Mouse (Mus musculus) midbrain, embryonic 14.5 days (tissue): Measurements from ENCODE around the gene Tmem117. TPM values are rescaled to one million over a fixed set of nuclear protein-coding genes. Genes with fewer than 3 reads are reported as not detected.
A peak's percentile ranks its signal among the peaks of the same experiment; 100 is the strongest.

ENCODE experiments used
- ATAC-seq: fragments of 200-750 bp; cut with Nextera tagmentation; 2 replicates; pipeline ENCODE4 v1.8.0; 2017; ENCODE audit warnings: moderate number of reproducible peaks, moderate library complexity; ENCODE audit not compliant: low FRiP score, low TSS enrichment
- DNase-seq: peaks from one replicate; pipeline ENCODE4 v3.0.0-alpha.2; 2015
- H3K27ac ChIP-seq: fragments of 300-500 bp; sonication (generic); replicated peaks from 2 replicates; pipeline ENCODE4 v1.5.1; 2014; ENCODE audit warnings: mild to moderate bottlenecking, low read depth, low read length, moderate library complexity
- H3K27me3 ChIP-seq: fragments of 300-500 bp; sonication (generic); 2 replicates; pipeline ENCODE4 v1.6.1; 2014; ENCODE audit warnings: low read length, control low read depth, mixed read lengths; ENCODE audit not compliant: control insufficient read depth, insufficient read depth
- H3K36me3 ChIP-seq: fragments of 300-500 bp; sonication (generic); 2 replicates; pipeline ENCODE4 v1.6.1; 2014; ENCODE audit warnings: low read length, control low read depth; ENCODE audit not compliant: control insufficient read depth, insufficient read depth
- H3K4me1 ChIP-seq: fragments of 300-500 bp; sonication (generic); 2 replicates; pipeline ENCODE4 v1.6.1; 2014; ENCODE audit warnings: mild to moderate bottlenecking, antibody characterized with exemption, low read length, control low read depth; ENCODE audit not compliant: control insufficient read depth, insufficient read depth
- H3K4me2 ChIP-seq: fragments of 300-500 bp; sonication (generic); 2 replicates; pipeline ENCODE4 v1.6.1; 2014; ENCODE audit warnings: mild to moderate bottlenecking, low read length, moderate library complexity
- H3K4me3 ChIP-seq: fragments of 300-500 bp; sonication (generic); replicated peaks from 2 replicates; pipeline ENCODE4 v1.5.1; 2014; ENCODE audit warnings: low read depth, low read length
- H3K9ac ChIP-seq: fragments of 300-500 bp; sonication (generic); replicated peaks from 2 replicates; pipeline ENCODE4 v1.6.1; 2014; ENCODE audit warnings: mild to moderate bottlenecking, low read length, moderate library complexity
- H3K9me3 ChIP-seq: fragments of 300-500 bp; sonication (generic); 2 replicates; pipeline ENCODE4 v1.6.1; 2016; ENCODE audit warnings: low read length, control low read depth, mixed read lengths; ENCODE audit not compliant: control insufficient read depth
- WGBS: fragments of 180-500 bp; shearing (Covaris S2); extraction: QIAGEN DNeasy Blood & Tissue Kit; methylation state at CpG from one replicate; pipeline ENCODE4 v1.1.7; 2014; 5-methylcytosine and 5-hydroxymethylcytosine counted together
- polyA plus RNA-seq: library from polyadenylated mRNA; unstranded; fragments of >200 nt; fragmentation: Nextera tagmentation; extraction: Ambion mirVana; gene quantifications from 2 replicates; pipeline ENCODE4 v1.2.1, GENCODE M21; 2014

Tmem117 gene
- polyA plus RNA-seq, 1 experiment from 2014 or later: 10.5 TPM

GRCm38 (mm10) chr15:94664612-94665011, 35.6 kb downstream of the Tmem117 start:
- H3K9me3 ChIP-seq: no peaks in the 10 kb centered on the region
- H3K36me3 ChIP-seq: no peaks in the 10 kb centered on the region
- no peak overlapping the region for H3K27ac ChIP-seq
- 91% methylated on average over 6 of the region's 6 CpGs for WGBS
- no peaks in the 10 kb centered on the region for H3K4me1 ChIP-seq
- no peaks in the 10 kb centered on the region for H3K27me3 ChIP-seq
- no peak overlapping the region for H3K4me3 ChIP-seq
- DNase-seq: no peak
- no peak overlapping the region for H3K4me2 ChIP-seq
- no peak for ATAC-seq
- H3K9ac ChIP-seq: no peak overlapping the region

GRCm38 (mm10) chr15:94681135-94681534, 52.1 kb downstream of the Tmem117 start:
- ATAC-seq (no peak), DNase-seq (no peak)
- Histone ChIP-seq H3K9me3 (no peaks in the 10 kb centered on the region), H3K4me1 (no peaks in the 10 kb centered on the region), H3K27me3 (no peaks in the 10 kb centered on the region), H3K4me2 (no peak overlapping the region), H3K27ac (no peak overlapping the region), H3K4me3 (no peak overlapping the region), H3K36me3 (no peaks in the 10 kb centered on the region), H3K9ac (no peak overlapping the region)
- WGBS: 71% methylated on average over 3 of the region's 3 CpGs

GRCm38 (mm10) chr15:94684269-94684668, 55.2 kb downstream of the Tmem117 start:
- H3K4me1 ChIP-seq: no peaks in the 10 kb centered on the region
- no peak overlapping the region for H3K27ac ChIP-seq
- no peak overlapping the region for H3K4me3 ChIP-seq
- H3K9me3 ChIP-seq: no peaks in the 10 kb centered on the region
- no peaks in the 10 kb centered on the region for H3K36me3 ChIP-seq
- 77% methylated on average over 7 of the region's 7 CpGs for WGBS
- no peak overlapping the region for H3K4me2 ChIP-seq
- no peak for DNase-seq
- H3K27me3 ChIP-seq: no peaks in the 10 kb centered on the region
- no peak for ATAC-seq
- H3K9ac ChIP-seq: no peak overlapping the region

GRCm38 (mm10) chr15:94687176-94687575, 58.1 kb downstream of the Tmem117 start:
- ATAC-seq: no peak
- 94% methylated on average over 7 of the region's 7 CpGs for WGBS

GRCm38 (mm10) chr15:94687629-94688028, 58.6 kb downstream of the Tmem117 start:
- Histone ChIP-seq H3K27ac (no peak overlapping the region), H3K4me3 (no peak overlapping the region), H3K9ac (no peak overlapping the region), H3K36me3 (no peaks in the 10 kb centered on the region), H3K27me3 (no peaks in the 10 kb centered on the region), H3K9me3 (no peaks in the 10 kb centered on the region), H3K4me1 (no peaks in the 10 kb centered on the region), H3K4me2 (no peak overlapping the region)
- no peak for ATAC-seq
- DNase-seq: no peak
- WGBS: 76% methylated on average over 3 of the region's 3 CpGs

More at GRCm38 (mm10) chr15:94687176-94687575, 58.1 kb downstream of the Tmem117 start:
- Histone ChIP-seq H3K27ac (no peak overlapping the region), H3K4me1 (no peaks in the 10 kb centered on the region), H3K36me3 (no peaks in the 10 kb centered on the region), H3K27me3 (no peaks in the 10 kb centered on the region), H3K4me2 (no peak overlapping the region), H3K9ac (no peak overlapping the region), H3K4me3 (no peak overlapping the region), H3K9me3 (no peaks in the 10 kb centered on the region)
- DNase-seq: no peak

- H3K27me3 ChIP-seq: no peaks in the 10 kb centered on the region
- no peak for ATAC-seq
- H3K4me2 ChIP-seq: no peak overlapping the region
- H3K9ac ChIP-seq: no peak overlapping the region
- 89% methylated on average over 5 of the region's 5 CpGs for WGBS
- DNase-seq: no peak
- H3K4me1 ChIP-seq: no peaks in the 10 kb centered on the region
- H3K9me3 ChIP-seq: no peaks in the 10 kb centered on the region
- H3K36me3 ChIP-seq: no peaks in the 10 kb centered on the region
- no peak overlapping the region for H3K4me3 ChIP-seq
- no peak overlapping the region for H3K27ac ChIP-seq
Observed at GRCm38 (mm10) chr15:94689195-94689883, 60.3 kb downstream of the Tmem117 start.

GRCm38 (mm10) chr15:94689884-94690231, 60.8 kb downstream of the Tmem117 start:
- DNase-seq: peak; percentile 60
- H3K9me3 ChIP-seq: no peaks in the 10 kb centered on the region
- no peak for ATAC-seq
- no peaks in the 10 kb centered on the region for H3K27me3 ChIP-seq
- H3K4me3 ChIP-seq: no peak overlapping the region
- H3K9ac ChIP-seq: no peak overlapping the region
- WGBS: 69% methylated on average over 6 of the region's 6 CpGs
- H3K4me1 ChIP-seq: no peaks in the 10 kb centered on the region
- no peak overlapping the region for H3K27ac ChIP-seq
- H3K36me3 ChIP-seq: no peaks in the 10 kb centered on the region
- H3K4me2 ChIP-seq: no peak overlapping the region

- no peaks in the 10 kb centered on the region for H3K27me3 ChIP-seq
- H3K4me2 ChIP-seq: no peak overlapping the region
- DNase-seq (peak; percentile 93), ATAC-seq (no peak)
- WGBS: 32% methylated on average over 5 of the region's 5 CpGs
- H3K27ac ChIP-seq: no peak overlapping the region
- H3K4me3 ChIP-seq: no peak overlapping the region
- no peaks in the 10 kb centered on the region for H3K4me1 ChIP-seq
- no peaks in the 10 kb centered on the region for H3K36me3 ChIP-seq
- no peaks in the 10 kb centered on the region for H3K9me3 ChIP-seq
- H3K9ac ChIP-seq: no peak overlapping the region
Observed at GRCm38 (mm10) chr15:94722759-94723158, 93.7 kb downstream of the Tmem117 start.

- ATAC-seq (no peak), DNase-seq (peak; percentile 34)
- H3K9me3 ChIP-seq: no peaks in the 10 kb centered on the region
- no peak overlapping the region for H3K27ac ChIP-seq
- H3K9ac ChIP-seq: no peak overlapping the region
- H3K27me3 ChIP-seq: no peaks in the 10 kb centered on the region
- H3K4me2 ChIP-seq: no peak overlapping the region
- H3K4me1 ChIP-seq: no peaks in the 10 kb centered on the region
- WGBS: 46% methylated on average over 4 of the region's 4 CpGs
- H3K36me3 ChIP-seq: no peaks in the 10 kb centered on the region
- no peak overlapping the region for H3K4me3 ChIP-seq
Observed at GRCm38 (mm10) chr15:94732104-94732503, 103.1 kb downstream of the Tmem117 start.
